Mouse (Mus musculus) lung, postnatal 4 days (tissue): ENCODE results near the gene Gtpbp1.

Experiments used
- DNase-seq, 2 experiments: peaks; one replicate each; pipeline ENCODE4 v3.0.0; 2021

Gtpbp1 gene

DNA sequence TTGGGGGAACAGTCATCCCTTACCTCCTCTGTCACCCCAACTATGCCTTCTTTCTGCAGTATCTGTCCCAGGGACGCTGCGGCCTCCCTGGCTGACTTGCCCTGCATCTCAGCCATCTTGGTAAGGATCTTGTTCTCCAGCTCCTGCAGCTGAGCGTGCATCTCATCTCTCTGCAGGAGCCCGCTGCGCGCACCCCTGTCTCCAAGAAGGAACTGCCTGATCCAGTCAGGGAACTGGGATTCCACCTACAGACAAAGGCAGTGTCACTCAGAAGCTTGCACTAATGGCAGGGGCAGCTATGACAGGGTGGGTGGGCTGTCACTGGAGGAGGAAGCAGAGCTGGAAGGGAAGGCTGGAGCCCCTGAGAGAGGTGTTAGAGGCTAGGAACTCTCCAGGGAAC is 37.2 kb downstream of the Gtpbp1 start:
- DNase-seq = no peak

DNA sequence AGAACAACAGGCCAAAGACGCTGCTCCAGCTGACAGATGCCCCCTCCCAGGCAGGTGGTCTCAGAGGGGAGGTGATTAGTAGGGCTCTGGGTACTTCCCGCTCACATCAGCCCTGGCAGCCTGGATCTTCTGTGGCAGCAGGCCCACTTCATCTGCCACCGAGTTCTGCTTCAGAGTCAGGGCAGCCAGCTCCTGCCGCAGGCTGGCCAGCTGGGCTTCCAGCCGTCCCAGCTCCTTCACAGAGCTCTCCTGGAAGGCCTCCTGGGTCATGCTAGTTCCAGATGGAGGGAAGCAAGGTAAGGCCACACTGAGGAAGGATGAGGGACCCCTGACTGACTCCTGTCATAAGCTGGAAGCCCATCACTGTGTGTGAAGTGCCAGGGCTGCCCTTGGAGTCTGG is 37.7 kb downstream of the Gtpbp1 start:
- DNase-seq = no peak

DNA sequence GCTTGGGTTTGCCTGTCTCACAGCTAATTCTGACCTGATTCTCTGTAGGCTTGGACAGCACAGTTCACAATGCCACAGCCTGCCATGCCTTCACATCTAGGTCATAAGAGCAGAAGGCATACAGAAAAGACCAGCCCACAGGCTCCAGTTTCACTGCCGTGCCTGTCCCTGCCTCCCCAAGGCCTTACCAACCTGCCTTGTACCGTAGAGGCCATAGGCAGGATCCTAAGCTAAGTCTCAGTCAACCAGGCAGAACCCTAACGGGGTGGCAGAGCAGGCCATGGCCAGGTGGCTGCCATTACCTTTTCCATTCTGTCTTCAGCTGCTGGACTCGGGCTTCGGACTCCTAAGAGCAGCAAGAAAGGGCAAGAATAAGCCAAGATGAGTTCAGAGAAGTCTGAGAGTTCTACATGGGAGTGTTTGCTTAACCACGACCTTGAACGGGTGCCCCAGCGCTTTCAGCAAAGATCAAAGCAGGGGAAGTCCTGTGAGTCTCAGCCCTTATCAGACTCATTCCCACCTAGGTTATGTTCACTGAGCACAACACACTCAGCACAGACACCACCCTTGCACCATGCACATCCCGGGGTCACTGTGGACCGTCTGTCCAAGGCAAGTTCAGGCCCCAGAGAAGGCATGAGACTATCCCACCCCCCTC is 38.2 kb downstream of the Gtpbp1 start:
- no peak for DNase-seq

DNA sequence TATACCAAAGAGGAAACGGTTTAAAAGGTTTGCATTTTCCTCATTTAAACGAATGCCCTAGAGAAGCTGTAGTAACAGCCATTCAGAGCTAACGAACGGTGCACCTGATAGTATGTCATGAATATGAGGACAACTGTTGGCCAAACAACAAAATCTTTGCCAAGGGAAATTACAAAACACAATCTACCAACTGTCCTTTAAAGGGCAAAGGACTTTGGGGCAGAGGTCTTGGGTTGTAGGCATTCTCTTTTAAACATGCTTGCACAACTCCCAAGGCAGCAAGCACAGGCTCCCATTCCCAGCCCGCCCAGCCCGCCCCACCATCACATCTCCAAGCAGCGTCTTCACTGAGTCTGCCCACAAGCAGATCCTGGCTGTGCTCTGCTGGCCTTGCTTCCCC is 40.9 kb downstream of the Gtpbp1 start:
- no peak for DNase-seq

DNA sequence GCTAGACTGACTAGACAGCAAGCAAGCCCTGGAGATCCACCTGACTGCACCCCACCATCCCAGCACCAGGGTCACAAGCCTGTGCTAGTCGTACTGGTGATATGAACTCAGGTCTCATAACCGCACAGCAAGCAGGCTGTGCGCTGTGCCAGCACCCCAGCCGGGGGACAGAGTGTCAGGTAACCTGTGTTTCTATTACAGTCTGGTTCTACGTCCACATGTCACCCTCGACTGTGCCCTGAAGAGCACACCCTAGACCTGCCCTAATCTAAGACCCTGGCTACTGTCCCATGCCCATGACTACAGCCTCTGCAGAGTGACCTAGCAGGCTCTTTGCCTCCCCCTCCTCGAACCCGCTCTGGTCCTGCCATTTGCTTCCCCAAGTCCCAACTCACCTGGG is 42.5 kb downstream of the Gtpbp1 start:
- DNase-seq = no peak

DNA sequence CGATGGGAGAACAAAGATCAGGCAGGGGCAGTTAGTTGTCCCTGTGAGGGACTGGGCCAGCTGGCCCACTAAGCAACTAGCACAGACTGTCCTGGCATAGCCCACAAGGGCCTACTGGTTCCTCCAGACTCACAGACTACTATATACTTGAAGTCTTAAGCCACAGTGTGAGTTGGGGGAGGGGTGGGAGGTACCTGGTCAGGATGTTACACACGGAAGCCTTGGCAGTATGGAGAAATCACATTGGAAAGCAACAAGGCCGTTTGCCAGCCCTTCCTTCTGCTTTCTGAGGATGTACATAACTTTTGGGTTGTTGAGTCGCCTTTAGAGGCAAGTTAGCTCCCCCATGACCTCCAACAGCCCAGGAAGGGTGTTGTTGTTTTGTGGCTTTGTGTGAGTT is 43.0 kb downstream of the Gtpbp1 start:
- no peak for DNase-seq

DNA sequence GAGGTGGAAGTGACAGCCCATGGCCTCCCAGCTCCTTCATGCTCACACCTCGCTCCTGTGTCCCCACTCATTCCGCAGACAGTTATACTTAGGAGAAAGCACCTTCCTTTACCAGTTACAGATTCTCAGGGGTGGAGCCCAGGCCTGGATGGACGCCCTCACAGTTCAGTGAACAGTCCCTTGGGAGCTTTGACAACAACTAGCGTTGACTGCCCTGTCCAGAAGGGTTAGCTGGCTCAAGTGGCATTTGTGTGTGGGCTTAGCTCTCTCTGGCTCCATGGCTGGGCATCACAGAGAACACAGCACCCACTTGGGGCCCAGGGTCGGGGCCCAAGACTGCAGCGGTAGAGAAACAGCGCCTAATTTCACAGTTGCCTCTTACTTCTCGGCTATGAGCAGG is 43.7 kb downstream of the Gtpbp1 start:
- no peak for DNase-seq

DNA sequence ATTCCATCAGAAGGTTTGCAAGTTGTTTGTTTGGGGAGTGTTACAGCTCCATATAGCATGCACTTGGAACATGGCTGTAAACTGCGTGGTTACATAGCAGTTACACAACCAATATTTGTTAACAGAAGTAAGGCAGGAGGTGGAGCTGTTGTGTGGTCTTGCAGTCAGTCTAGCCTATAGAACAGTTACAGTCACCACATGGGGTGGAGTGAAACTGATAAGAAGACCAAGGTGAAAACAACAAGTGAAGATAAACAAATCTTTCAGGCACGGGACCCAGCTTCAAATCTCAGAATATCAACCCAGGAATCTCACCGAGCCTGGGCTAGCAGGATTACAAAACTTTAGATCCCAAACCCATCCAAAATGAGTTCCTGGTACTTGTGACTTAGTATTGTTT is 50.1 kb downstream of the Gtpbp1 start:
- DNase-seq = no peak

DNA sequence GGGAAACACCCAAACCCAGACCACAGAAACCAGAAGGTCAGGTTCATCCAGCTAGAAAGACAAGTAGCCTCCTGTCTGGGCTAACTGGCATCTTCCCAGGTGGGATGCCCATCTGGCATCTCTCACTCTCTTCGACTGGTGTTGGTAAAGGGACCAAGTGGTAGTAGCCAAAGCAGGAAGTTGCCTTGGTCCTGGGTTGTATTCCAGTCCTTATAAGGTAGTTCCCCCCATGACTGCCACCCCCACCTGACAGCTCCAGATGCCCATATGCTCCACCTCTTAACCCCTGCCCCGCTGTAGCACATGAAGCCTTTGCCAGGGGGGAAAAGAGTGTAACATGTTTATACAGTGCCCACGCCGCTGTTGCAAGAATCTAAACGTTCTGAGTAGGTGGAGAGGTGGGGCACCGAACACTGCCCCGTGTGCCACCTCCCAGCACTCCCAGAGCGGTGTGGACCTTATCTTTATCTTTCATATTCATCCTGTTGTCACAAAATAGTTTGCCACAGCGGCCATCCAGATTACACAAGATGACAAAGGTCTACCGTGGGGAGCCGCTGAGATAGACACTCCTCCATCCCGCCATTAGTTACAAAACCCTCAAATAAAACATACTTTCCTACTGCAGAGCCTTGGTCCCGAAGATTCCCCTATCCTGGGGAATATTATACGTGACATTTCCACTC is 50.7 kb downstream of the Gtpbp1 start:
- peak; percentile 53 to 60 for DNase-seq

DNA sequence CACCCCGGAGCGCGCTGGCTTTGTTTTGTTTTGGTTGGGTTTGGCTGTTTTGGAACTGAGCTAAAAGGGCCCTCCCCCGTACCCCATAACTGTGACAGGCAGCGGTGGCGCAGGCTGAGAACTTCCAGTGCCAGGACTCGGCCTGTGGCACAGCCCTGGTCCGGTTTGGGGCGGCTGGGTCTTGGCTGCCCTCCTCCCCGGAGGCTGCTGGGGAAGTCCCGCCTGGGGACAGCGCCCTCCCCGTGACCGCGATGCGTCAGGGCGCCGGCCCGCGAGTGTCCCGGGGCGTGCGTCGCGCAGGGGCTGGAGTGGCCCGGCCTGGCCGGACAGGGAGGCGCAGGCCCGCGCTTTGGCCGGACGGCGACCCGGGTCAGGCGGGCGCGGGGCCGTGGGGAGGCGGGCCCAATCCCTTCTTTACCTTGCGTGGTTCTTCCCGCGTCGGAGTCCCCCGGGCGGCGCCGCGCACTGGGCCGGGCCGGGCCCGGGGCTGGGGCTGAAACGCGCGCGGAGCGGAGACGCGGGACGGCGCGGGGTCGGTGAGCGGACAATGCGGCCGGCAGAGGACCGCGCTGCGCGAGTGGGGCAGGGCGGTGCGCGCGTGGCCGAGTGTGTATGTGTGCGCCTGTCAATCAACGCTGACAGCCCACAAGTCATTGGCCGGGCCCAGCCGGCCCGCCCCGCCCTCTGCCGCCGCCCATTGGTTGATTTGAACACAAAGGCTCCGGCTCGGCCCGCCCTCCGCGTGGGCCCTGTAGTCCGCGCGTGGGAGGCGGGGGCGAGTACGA is 51.5 kb downstream of the Gtpbp1 start, which contains the start of gene Sun2:
Gene Sun2 (minus strand): TSS at position 616 of the 785 bp plus-strand sequence.
- peak; percentile 94 to 95 for DNase-seq

DNA sequence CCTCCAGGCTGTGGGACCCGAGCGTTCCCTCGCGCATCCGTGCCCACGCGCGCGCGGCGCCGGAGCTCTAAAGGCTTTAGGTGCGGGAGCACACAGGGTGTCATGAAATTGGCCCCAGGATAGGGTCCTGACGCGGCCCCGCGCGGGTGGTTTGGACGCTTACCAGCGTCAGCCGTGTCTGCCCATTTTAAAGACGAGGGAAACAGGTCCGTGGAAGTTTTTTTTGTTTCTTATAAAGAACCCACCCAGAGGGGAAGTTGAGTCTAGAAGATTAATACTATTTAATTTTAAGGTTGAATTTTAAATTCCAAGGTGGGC is 52.0 kb downstream of the Gtpbp1 start:
- no peak for DNase-seq

DNA sequence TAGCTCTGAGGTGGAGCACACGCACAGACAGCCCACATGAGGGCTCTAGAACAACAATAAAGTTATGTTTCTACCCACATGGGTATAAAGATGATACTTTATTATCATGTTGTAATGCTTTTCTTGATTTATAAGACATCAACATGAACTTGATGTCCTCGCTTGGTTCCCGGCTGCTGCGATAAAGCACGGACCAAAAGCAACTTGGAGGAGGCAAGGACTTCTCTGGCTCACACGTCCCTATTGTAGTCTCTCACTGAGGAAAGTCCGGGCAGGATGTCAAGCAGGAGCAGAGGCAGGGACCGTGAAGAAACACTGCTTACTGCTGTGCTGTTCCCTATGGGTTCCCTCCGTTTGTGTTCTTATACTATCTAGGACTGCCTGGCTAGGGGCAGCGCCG is 53.4 kb downstream of the Gtpbp1 start:
- no peak for DNase-seq

DNA sequence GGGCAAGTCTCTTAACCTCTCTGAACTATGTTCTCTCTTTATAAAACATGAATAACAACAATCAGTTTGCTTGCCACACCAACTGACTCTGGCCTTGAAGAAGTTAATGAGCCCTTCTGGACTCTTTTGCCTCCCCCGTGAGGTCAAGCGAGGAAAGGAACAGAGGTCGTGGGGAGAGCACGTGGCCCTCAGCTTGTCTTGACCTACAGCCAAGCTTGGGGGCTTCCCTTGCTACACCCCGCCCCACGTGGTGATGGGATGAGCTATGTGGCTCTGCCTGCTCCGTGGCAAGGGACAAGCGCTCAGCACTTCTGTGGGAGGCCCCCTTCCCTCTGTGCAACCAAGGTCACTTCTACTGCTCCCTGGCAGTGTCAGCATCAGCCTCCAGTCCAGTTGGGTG is 54.1 kb downstream of the Gtpbp1 start:
- DNase-seq = no peak

DNA sequence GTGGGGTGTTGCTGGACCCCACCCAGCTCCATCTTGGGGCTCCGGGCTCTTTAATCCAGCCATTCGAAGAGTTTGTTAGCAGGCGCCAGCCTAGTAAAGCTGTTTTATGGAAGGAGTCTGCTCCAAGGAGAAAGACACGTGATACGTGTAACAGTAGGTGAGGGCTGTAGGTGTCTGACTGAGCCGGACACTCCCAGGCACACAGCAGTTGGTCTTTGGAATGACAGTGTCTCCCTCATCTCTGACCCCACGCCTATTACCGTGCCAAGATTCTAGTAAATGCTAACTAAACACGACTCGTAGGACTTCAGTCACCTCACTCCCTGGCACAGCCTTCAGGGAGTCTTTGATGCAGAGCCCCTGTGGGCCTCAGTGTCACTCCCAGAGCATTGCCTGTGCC is 54.7 kb downstream of the Gtpbp1 start:
- DNase-seq = no peak

DNA sequence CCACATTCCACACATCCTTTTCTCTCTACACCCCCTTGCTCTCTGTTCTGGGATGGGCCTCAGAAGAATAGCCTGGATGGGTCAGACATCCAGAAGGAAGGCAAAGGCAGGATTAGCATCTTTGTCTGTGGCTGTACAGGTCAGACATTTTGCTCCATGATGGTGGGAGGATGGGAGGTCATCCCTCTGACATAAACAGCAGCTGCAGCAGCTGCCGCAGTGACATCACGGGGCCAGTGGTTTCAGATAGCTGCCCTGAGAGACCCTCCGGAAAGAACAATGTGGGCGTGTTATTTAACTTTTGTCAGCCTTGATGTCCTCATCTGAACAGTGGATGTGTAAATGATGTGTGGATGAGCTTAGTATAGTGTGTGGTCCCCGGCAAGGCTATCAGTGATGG is 55.2 kb downstream of the Gtpbp1 start:
- DNase-seq = no peak

DNA sequence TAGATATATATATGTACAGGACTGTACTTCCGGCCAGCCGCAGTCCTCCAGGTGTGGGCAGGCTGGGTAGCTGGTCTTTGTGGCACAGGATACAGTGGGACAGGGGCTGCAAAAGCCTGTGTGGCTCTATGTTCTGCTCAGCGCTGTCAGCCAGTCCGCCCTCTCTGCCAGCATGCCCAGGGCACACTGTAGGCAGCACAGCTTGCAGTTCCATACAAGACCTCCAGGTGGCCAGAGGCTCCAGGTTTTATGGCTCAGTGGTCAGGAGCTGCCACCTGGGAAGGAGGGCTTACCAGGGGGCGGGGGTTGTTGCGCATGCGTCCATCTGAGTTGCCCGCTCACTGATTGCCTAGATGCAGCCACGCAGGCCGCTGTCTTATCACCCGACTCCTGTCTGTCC is 57.4 kb downstream of the Gtpbp1 start:
- DNase-seq = peak in 1 of 2 experiments; percentile 53

DNA sequence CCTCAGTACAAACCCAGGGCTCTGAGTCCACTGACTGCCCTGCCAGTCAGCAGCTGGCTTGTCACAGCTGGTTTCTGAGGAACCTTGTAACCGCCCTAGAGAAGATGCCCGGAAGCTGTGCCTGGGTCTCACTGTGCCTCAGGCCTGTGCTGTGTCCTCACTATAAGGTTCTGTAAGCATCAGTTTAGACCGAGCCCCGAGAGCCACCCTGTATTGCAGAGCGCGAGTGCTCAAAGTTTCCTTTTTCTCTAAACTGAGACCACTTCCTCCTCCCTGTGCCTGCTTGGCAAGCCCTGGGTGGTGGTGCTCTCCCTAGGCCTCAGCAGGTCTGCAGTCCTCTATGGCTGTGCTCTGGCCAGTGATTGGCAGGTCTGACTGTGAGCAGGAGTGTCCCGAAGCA is 58.5 kb downstream of the Gtpbp1 start:
- no peak for DNase-seq

DNA sequence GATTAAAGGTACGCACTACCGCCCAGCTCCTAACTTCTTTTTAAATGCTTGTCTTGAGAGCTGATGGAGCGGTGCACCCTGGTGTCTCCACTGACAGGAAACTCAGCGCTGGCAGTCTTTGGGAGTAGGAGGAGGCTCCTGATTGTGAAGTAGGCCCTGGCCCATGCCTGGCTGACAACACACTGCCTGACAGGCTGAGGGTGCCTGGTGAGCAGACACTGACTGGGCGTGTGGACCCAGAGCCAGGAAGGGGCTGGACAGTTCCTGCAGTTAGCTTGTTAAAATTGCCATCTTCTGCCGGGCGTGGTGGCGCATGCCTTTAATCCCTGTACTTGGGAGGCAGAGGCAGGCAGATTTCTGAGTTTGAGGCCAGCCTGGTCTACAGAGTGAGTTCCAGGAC is 59.6 kb downstream of the Gtpbp1 start:
- peak; percentile 58 to 85 for DNase-seq

DNA sequence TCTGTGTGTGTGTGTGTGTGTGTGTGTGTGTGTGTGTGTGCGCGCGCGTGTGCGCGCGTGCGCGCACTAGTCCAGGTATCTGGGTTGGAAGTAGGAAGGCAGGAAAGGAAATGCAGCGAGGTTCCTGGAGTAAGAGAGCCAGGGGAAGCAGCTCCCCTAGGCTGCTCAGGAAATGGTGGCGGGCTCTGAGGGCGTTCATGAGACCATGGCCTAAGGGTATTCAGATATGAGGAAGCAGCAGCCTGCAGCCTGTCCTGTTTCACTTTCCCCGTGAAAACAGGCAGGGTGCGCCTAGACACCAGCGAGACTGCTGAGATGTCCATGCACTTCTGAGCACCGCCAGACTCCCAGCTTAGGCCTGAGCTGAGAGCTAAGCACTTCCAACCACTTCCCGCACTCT is 61.1 kb downstream of the Gtpbp1 start:
- no peak for DNase-seq

DNA sequence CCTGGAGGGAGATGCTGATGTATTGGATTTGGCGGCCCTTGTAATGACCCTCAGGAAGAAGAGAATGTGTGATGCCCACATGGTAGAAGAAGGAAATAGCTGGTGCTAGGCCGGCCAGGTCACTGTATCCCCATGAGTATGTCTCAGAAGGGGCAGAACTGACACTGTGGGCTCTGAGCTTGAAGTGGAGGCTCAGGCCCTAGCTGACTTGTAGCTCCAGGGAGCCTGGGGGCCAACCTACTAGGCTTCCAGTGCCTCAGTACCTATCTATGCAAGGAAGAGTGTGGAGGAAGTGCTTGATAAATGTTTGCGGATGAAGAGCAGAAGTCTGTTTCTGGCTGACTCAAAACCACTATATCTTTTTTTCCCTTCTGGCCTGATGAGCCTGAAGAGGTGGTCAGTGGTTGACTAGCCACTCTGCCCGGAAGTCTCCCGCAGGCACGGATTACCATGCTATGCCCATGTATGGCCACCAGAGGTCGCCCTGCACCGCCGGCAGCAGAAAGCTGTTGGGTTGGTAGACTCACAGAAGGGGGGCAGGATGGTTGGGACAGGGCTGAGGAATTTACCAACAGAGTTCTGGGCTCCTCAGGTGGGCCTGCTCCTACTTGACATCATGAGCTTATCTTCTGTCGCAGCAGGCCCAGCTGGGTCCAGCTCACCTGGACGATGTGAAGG is 62.2 kb downstream of the Gtpbp1 start:
- DNase-seq = peak; percentile 83 to 88

DNA sequence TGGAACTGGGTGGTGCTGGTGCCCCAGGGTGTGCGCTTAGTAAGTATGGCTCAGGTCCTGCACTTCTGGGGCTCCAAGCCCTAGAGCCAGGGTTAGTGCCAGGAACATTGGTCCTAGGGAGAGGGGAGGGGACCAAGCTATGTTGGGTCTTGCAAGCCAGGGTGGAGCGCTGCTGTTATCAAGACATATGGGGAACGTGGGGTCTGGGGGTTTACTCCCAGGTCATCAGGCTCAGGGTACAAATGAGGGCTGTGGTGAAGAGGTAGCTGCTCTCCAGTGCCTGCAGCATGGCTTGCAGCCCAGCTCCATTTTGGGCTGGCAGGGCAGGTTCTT is 62.7 kb downstream of the Gtpbp1 start:
- no peak for DNase-seq

DNA sequence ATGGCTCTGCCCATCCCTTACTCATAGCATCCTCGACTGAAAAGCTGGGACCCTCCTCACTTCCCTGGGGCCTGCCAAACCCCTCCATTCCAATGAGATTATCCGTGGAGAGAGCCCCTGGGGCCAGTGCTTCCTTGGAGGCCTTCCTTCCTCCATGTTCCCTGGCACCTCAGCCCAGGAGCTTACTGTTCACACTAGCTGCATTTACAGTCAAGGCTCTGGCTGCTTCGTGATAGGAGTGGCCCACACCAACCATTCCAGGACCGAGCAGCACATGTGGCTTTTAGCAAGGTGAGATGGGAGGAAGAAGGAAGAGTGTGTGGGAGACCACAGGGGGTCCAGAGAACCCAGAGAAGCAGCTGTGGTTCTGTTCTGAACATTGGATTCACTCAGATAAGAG is 63.2 kb downstream of the Gtpbp1 start:
- no peak for DNase-seq

DNA sequence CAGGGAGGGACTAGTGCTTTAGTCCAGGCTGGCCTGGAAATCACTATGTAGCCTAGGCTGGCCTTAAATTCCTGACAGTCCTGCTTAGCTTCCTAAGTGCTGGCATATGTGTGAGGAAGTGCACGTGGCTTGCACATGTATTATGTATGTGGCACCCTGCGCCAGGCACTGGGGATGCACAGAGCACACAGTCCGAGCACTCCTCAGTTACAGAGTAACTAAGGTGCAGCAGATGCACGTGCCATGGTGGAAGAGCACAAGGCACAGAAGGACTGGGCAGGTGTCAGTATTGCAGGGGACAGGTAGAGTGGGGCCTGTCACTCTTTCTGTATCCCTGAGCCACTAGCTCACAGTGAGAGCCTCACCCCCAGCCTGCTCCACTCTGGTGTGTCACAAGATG is 64.5 kb downstream of the Gtpbp1 start:
- no peak for DNase-seq
